Mouse (Mus musculus): ENCODE data around the gene Enkd1. TPM values are rescaled to one million over a fixed set of nuclear protein-coding genes. Genes with fewer than 3 reads are reported as not detected.

Enkd1 gene
- 11.2 and 13.6 TPM in 2 replicates for polyA plus RNA-seq (2015; fragmentation: Nextera tagmentation; extraction: Ambion mirVana)

DNA sequence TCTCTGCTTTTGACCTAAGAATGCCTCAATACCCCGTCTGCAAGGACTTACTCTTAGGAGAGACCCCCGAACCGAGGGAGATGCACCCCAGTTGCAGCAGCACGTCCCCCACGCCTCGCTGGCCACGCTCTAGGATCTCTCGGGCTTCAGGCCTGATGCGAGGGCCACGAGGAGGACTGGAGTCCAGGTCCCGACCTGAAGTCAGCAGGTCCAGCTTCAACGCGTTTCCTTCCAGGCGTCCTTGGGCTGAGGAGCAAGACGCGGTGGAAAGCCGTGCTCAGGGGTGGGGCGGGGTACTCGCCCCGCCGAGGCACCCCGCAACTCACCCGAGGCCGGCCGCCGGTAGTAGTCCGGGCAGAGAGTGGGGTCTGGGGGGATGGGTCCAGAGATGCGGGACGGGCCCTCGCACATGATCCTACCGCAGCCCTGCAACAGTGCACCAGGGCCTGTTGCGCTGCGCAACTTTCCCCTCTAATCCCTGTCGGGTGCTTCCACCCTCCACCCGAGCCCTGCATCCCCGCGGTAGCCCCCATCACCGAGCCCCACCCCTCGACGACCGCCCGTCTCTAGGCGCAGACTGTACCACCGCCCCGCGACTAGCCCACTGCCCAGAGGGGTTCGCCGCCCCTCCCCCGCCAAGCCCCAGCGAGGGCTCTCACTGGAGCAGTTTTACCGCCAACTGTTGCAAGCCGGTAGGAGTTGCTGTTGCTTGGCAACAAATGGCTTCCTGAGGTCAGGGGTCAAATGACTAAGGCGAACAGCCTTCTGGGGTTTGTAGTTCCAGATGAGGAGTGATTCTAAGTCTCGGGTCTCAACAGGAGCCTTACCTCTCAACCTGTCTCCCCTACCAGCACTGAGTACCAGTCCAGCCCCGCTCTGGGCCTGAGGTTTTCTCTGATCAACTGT lies at the start of gene Enkd1, which contains the start of gene 4933405L10Rik:
TSS of gene Enkd1 (minus strand) at position 713 of the 906 bp plus-strand sequence.
TSS of gene 4933405L10Rik (plus strand) at position 158 of the 906 bp plus-strand sequence.
- WGBS: under 1% methylated on average over 55 of the region's 55 CpGs
- Histone ChIP-seq H3K9ac (ENCODE audit: low read depth, low read length) (peak within 1 kb of the TSS; percentile 76), H3K27ac (ENCODE audit: low read length) (no peak within 1 kb of the TSS), H3K4me2 (ENCODE audit: low read depth, low read length) (peak within 1 kb of the TSS; percentile 98), H3K27me3 (replicated peaks; ENCODE audit: control insufficient read depth, insufficient read depth, low read length) (no peaks in the 10 kb centered on the region), H3K36me3 (ENCODE audit: control insufficient read depth, insufficient read depth, low read length) (no peaks in the 10 kb centered on the region), H3K4me1 (ENCODE audit: control insufficient read depth, insufficient read depth, low read length) (peaks cover 11% of the 10 kb centered on the region), H3K9me3 (ENCODE audit: control insufficient read depth, low read length) (no peaks in the 10 kb centered on the region), H3K4me3 (ENCODE audit: low read length) (peak within 1 kb of the TSS; percentile 86)
- peak; percentile 88 for ATAC-seq

DNA sequence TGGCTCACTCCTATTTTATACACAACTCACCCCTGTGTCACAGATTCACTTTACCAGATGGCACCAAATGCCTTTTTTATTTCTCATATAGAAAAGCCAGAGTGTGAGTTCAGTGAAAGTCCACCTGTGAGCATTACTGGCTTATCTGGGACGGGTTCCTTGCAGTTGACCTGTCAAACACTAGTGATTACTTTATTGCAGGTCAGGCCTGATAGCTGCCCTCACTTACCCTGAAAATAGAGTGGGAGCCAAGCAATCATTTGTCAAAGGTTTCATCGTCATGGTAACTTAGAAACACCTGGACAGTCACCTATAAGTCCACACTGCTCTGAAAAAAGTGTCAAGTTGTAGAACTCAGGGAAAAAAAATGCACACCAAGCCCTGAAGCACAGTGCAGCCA lies 46.7 kb upstream of the Enkd1 start:
- H3K4me1 ChIP-seq (ENCODE audit: control insufficient read depth, insufficient read depth, low read length): peaks cover 14% of the 10 kb centered on the region
- 47% methylated on average over 2 of the region's 2 CpGs for WGBS

DNA sequence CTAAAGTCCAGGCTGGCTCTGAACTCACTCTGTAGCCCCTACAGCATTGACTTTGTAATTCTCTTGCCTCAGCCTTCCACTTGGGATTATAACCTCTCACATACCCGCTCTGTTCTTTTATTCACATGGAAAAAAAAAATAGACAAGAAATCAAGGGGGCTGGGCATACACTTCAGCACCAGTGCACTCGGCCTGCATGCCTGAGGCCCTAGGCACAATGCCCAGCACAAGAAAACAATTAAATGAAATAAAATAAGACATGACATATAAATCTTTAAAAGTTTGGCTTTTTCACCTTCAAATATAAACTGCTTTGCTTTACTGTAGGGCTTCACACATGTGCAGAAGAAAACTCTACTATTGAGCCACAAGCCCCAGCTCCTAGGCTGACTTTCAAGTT lies 45.9 kb upstream of the Enkd1 start:
- Histone ChIP-seq H3K4me1 (ENCODE audit: control insufficient read depth, insufficient read depth, low read length) (peaks cover 14% of the 10 kb centered on the region), H3K4me2 (ENCODE audit: low read depth, low read length) (no peak overlapping the region), H3K27ac (ENCODE audit: low read length) (no peak overlapping the region), H3K4me3 (ENCODE audit: low read length) (no peak overlapping the region), H3K9me3 (ENCODE audit: control insufficient read depth, low read length) (no peaks in the 10 kb centered on the region), H3K36me3 (ENCODE audit: control insufficient read depth, insufficient read depth, low read length) (no peaks in the 10 kb centered on the region), H3K27me3 (replicated peaks; ENCODE audit: control insufficient read depth, insufficient read depth, low read length) (0 out of 2 replicates have a peak, but pooled peaks cover 6% of the 10 kb centered on the region), H3K9ac (ENCODE audit: low read depth, low read length) (no peak overlapping the region)
- WGBS: 55% methylated on average over 2 of the region's 2 CpGs
- ATAC-seq: no peak

More for the DNA sequence above, 46.7 kb upstream of the Enkd1 start:
- Histone ChIP-seq H3K4me2 (ENCODE audit: low read depth, low read length) (no peak overlapping the region), H3K9me3 (ENCODE audit: control insufficient read depth, low read length) (no peaks in the 10 kb centered on the region), H3K27me3 (replicated peaks; ENCODE audit: control insufficient read depth, insufficient read depth, low read length) (0 out of 2 replicates have a peak, but pooled peaks cover 6% of the 10 kb centered on the region), H3K27ac (ENCODE audit: low read length) (no peak overlapping the region), H3K9ac (ENCODE audit: low read depth, low read length) (no peak overlapping the region), H3K4me3 (ENCODE audit: low read length) (no peak overlapping the region), H3K36me3 (ENCODE audit: control insufficient read depth, insufficient read depth, low read length) (no peaks in the 10 kb centered on the region)
- ATAC-seq: peak; percentile 12; the same call in 1 of the 2 replicates

DNA sequence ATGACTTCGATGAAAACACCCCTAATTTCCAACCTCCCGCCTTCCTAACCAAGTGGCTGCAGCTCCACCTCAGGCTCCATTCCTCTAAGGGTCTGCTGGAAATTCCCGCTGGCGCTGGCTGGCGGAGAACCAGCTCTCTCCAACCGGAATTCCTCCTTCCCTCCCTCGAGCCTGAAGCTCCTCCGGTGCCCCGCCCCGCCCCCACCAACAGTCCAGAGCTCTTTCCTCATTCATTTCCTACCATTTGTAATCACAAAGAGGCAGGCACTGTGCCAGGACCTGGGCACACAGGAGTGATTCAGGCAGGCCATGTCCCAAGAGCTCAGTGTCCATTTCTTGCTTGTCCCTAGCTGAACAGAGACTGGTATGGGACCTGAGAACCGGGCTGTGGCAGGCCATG lies 42.6 kb upstream of the Enkd1 start:
- peak; percentile 61; the same call in 1 of the 2 replicates for ATAC-seq
- H3K36me3 ChIP-seq (ENCODE audit: control insufficient read depth, insufficient read depth, low read length): no peaks in the 10 kb centered on the region
- 13% methylated on average over 11 of the region's 11 CpGs for WGBS

DNA sequence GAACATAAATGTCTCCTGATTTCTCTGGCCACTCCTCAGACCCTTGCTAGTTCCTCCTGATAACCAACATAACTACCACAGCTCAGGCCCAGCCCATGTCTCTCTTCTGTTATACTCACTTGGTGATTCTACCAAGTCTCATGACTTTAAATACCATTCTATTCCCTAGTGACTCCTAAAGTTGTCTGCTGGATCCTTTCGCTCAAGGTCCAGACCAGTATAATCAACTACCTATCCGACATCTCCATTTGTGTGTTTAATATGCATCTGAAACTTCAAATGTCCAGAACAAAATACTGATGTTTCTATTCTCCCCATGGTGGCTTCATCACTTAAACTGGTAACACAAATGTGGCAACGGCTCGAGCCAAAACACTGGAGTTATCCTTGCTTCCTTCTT lies 35.3 kb upstream of the Enkd1 start:
- H3K4me1 ChIP-seq (ENCODE audit: control insufficient read depth, insufficient read depth, low read length): peaks cover 7% of the 10 kb centered on the region; the same call in 1 of the 2 replicates
- no peak overlapping the region for H3K9ac ChIP-seq (ENCODE audit: low read depth, low read length)
- 82% methylated on average over 4 of the region's 4 CpGs for WGBS
- H3K36me3 ChIP-seq (ENCODE audit: control insufficient read depth, insufficient read depth, low read length): no peaks in the 10 kb centered on the region
- no peak for ATAC-seq
- H3K4me2 ChIP-seq (ENCODE audit: low read depth, low read length): no peak overlapping the region
- H3K27ac ChIP-seq (ENCODE audit: low read length): no peak overlapping the region
- H3K27me3 ChIP-seq (replicated peaks; ENCODE audit: control insufficient read depth, insufficient read depth, low read length): no peaks in the 10 kb centered on the region
- H3K9me3 ChIP-seq (ENCODE audit: control insufficient read depth, low read length): no peaks in the 10 kb centered on the region
- no peak overlapping the region for H3K4me3 ChIP-seq (ENCODE audit: low read length)

More for the DNA sequence above, 42.6 kb upstream of the Enkd1 start:
- H3K4me2 ChIP-seq (ENCODE audit: low read depth, low read length): 0 out of 2 replicates have a peak overlapping the region, but pooled peaks have one; percentile 2
- 0 out of 2 replicates have a peak overlapping the region, but pooled peaks have one; percentile 12 for H3K27ac ChIP-seq (ENCODE audit: low read length)
- peaks cover 14% of the 10 kb centered on the region for H3K4me1 ChIP-seq (ENCODE audit: control insufficient read depth, insufficient read depth, low read length)
- H3K4me3 ChIP-seq (ENCODE audit: low read length): no peak overlapping the region
- 0 out of 2 replicates have a peak, but pooled peaks cover 3% of the 10 kb centered on the region for H3K27me3 ChIP-seq (replicated peaks; ENCODE audit: control insufficient read depth, insufficient read depth, low read length)
- H3K9me3 ChIP-seq (ENCODE audit: control insufficient read depth, low read length): no peaks in the 10 kb centered on the region
- no peak overlapping the region for H3K9ac ChIP-seq (ENCODE audit: low read depth, low read length)

DNA sequence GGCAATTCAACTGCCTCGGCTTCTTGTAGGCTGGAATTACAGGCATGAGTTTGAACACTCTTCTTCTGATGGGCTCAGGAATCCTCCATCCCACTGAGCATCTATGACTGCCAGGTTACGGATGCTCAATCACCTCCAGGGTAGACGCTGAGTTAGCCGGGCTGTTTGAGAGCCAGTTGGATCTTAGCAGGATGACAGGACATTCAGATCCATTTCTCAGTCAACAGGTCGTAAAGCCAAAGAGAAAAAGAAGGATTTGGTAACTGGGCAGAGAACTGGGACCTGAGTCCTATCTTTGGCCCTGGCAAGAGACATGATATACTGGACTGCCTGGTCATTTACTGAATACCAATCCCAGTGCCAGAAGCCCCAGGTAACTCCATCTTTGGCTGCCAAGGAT lies 31.2 kb upstream of the Enkd1 start:
- H3K27ac ChIP-seq (ENCODE audit: low read length): no peak overlapping the region
- no peak overlapping the region for H3K4me3 ChIP-seq (ENCODE audit: low read length)
- 89% methylated on average over 5 of the region's 5 CpGs for WGBS
- no peaks in the 10 kb centered on the region for H3K36me3 ChIP-seq (ENCODE audit: control insufficient read depth, insufficient read depth, low read length)
- H3K4me2 ChIP-seq (ENCODE audit: low read depth, low read length): no peak overlapping the region
- H3K9ac ChIP-seq (ENCODE audit: low read depth, low read length): no peak overlapping the region
- no peaks in the 10 kb centered on the region for H3K27me3 ChIP-seq (replicated peaks; ENCODE audit: control insufficient read depth, insufficient read depth, low read length)
- no peak for ATAC-seq
- H3K4me1 ChIP-seq (ENCODE audit: control insufficient read depth, insufficient read depth, low read length): peaks cover 5% of the 10 kb centered on the region; the same call in 1 of the 2 replicates
- H3K9me3 ChIP-seq (ENCODE audit: control insufficient read depth, low read length): no peaks in the 10 kb centered on the region

DNA sequence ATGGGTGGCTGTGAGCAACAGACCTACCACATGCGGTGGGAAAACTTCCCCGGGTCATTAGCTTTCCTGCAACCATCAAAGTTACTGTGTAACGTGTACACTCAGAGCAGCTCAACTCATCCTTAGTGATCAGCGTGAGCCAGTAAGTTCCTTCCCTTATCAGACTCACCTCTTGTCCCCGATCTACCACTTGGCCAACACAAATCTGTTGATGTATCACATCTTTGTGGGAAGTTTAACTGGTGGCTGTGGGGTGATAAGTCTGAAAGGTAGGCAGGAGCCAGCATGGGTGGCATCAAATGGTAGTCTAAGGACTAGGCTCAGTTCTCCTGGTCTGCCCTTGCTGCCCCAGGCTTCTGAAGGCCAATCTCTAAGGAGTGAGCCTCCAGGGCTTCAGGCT lies 24.2 kb upstream of the Enkd1 start:
- Histone ChIP-seq H3K27me3 (replicated peaks; ENCODE audit: control insufficient read depth, insufficient read depth, low read length) (no peaks in the 10 kb centered on the region), H3K27ac (ENCODE audit: low read length) (no peak overlapping the region), H3K4me1 (ENCODE audit: control insufficient read depth, insufficient read depth, low read length) (no peaks in the 10 kb centered on the region), H3K9ac (ENCODE audit: low read depth, low read length) (no peak overlapping the region), H3K4me3 (ENCODE audit: low read length) (no peak overlapping the region), H3K9me3 (ENCODE audit: control insufficient read depth, low read length) (no peaks in the 10 kb centered on the region), H3K36me3 (ENCODE audit: control insufficient read depth, insufficient read depth, low read length) (no peaks in the 10 kb centered on the region), H3K4me2 (ENCODE audit: low read depth, low read length) (no peak overlapping the region)
- WGBS: 87% methylated on average over 5 of the region's 5 CpGs
- ATAC-seq: no peak

DNA sequence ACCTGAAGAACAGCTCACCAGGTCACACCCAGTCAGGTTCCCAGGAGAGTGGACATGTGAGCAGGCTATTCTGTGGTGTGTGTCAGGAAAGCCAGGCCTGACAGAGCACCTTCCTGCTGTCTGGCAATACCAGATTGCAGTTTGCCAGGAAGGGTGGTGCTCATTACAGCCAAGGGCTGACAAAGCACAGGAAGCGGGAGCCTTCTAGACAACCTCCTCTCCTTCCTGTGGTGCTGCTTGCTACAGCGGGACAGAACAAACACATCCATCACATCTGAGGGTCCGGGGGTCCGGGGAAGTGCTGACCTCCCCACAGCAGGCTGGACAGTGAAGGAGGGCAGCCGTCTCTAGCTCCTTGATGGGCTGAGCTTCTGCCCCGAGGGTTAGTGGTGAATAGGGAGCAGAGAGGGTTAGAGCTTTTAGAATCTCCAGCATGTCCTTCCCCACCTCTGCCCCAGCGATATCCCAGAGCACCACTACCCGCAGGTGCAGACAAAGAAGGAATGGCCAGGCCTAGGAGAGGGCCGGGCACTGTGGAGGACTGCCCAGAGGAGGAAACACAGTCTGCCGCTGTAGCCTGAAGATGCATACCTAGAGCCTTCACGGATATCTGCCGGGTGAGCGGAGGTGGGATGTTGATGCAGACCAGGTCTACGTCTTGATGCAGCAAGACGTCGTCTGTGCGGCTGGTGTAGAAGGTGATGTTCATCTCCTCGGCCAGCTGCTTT lies 19.6 kb upstream of the Enkd1 start:
- Histone ChIP-seq H3K9me3 (ENCODE audit: control insufficient read depth, low read length) (no peaks in the 10 kb centered on the region), H3K4me2 (ENCODE audit: low read depth, low read length) (no peak overlapping the region), H3K9ac (ENCODE audit: low read depth, low read length) (no peak overlapping the region), H3K4me3 (ENCODE audit: low read length) (no peak overlapping the region), H3K27me3 (replicated peaks; ENCODE audit: control insufficient read depth, insufficient read depth, low read length) (no peaks in the 10 kb centered on the region), H3K4me1 (ENCODE audit: control insufficient read depth, insufficient read depth, low read length) (no peaks in the 10 kb centered on the region), H3K36me3 (ENCODE audit: control insufficient read depth, insufficient read depth, low read length) (no peaks in the 10 kb centered on the region), H3K27ac (ENCODE audit: low read length) (no peak overlapping the region)
- WGBS: 82% methylated on average over 18 of the region's 18 CpGs
- ATAC-seq: peak; percentile 63

DNA sequence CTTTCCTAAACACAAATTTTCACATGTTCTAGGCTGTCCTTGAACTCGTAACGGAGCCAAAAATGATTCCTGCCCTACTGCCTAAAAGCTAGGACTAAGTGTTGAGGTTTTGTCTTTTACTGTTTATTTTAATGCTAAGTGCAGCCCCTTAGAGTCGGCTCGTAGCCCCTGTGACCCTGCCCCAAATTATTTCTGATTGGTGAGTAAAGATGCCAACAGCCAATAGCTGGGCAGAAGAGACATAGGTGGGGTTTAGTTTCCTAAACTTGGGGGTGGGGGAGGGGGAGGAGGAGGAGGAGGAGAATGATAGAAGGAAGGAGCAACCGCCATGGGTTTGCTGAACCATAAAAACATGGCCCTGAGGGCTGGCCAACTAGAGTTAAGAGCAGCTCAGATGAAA lies 17.7 kb upstream of the Enkd1 start:
- Histone ChIP-seq H3K9me3 (ENCODE audit: control insufficient read depth, low read length) (no peaks in the 10 kb centered on the region), H3K36me3 (ENCODE audit: control insufficient read depth, insufficient read depth, low read length) (no peaks in the 10 kb centered on the region), H3K9ac (ENCODE audit: low read depth, low read length) (no peak overlapping the region), H3K27me3 (replicated peaks; ENCODE audit: control insufficient read depth, insufficient read depth, low read length) (no peaks in the 10 kb centered on the region), H3K4me2 (ENCODE audit: low read depth, low read length) (no peak overlapping the region), H3K27ac (ENCODE audit: low read length) (no peak overlapping the region), H3K4me3 (ENCODE audit: low read length) (no peak overlapping the region), H3K4me1 (ENCODE audit: control insufficient read depth, insufficient read depth, low read length) (no peaks in the 10 kb centered on the region)
- ATAC-seq: no peak
- WGBS: 66% methylated on average over 5 of the region's 5 CpGs
